Mouse (Mus musculus) heart, embryonic 11.5 days (tissue): ENCODE measurements around the gene Tmed2. TPM values are rescaled to one million over a fixed set of nuclear protein-coding genes. Genes with fewer than 3 reads are reported as not detected.
"Not testable (repeated sequence)": the region's sequence is repeated elsewhere in the genome, so short reads cannot be mapped to it uniquely, and the experiment has no call there.

Experiments
- ATAC-seq: fragments of 200-750 bp; cut with Nextera tagmentation; replicated peaks from 2 replicates; pipeline ENCODE4 v1.8.0; 2017; ENCODE audit warnings: moderate library complexity; ENCODE audit not compliant: insufficient number of reproducible peaks, low FRiP score, low TSS enrichment
- H3K27ac ChIP-seq: fragments of 300-500 bp; sonication (generic); 2 replicates; pipeline ENCODE4 v1.5.1; 2014; ENCODE audit warnings: mild to moderate bottlenecking, low read depth, low read length
- H3K27me3 ChIP-seq: fragments of 300-500 bp; sonication (generic); 2 replicates; pipeline ENCODE4 v1.6.1; 2014; ENCODE audit warnings: mild to moderate bottlenecking, low read length, mixed read lengths; ENCODE audit not compliant: control insufficient read depth, insufficient read depth
- H3K36me3 ChIP-seq: fragments of 300-500 bp; sonication (generic); 2 replicates; pipeline ENCODE4 v1.6.1; 2014; ENCODE audit warnings: mild to moderate bottlenecking, low read length, moderate library complexity, mixed read lengths; ENCODE audit not compliant: control insufficient read depth, insufficient read depth
- H3K4me1 ChIP-seq: fragments of 300-500 bp; sonication (generic); 2 replicates; pipeline ENCODE4 v1.6.1; 2014; ENCODE audit warnings: low read length; ENCODE audit not compliant: control insufficient read depth, insufficient read depth
- H3K4me2 ChIP-seq: fragments of 300-500 bp; sonication (generic); 2 replicates; pipeline ENCODE4 v1.6.1; 2014; ENCODE audit warnings: mild to moderate bottlenecking, moderate library complexity
- H3K4me3 ChIP-seq: fragments of 300-500 bp; sonication (generic); 2 replicates; pipeline ENCODE4 v1.5.1; 2014; ENCODE audit warnings: low read depth, low read length
- H3K9ac ChIP-seq: fragments of 300-500 bp; sonication (generic); 2 replicates; pipeline ENCODE4 v1.6.1; 2014; ENCODE audit warnings: mild to moderate bottlenecking, low read depth, low read length, moderate library complexity
- H3K9me3 ChIP-seq: fragments of 300-500 bp; sonication (generic); replicated peaks from 2 replicates; pipeline ENCODE4 v1.6.1; 2016; ENCODE audit warnings: low read length; ENCODE audit not compliant: control insufficient read depth
- WGBS: fragments of 180-500 bp; shearing (Covaris S2); extraction: QIAGEN DNeasy Blood & Tissue Kit; methylation state at CpG from one replicate; pipeline ENCODE4 v1.1.7; 2014; ENCODE audit not compliant: insufficient replicate concordance; 5-methylcytosine and 5-hydroxymethylcytosine counted together
- polyA plus RNA-seq: library from polyadenylated mRNA; unstranded; fragments of >200 nt; fragmentation: Nextera tagmentation; extraction: Ambion mirVana; gene quantifications from 2 replicates; pipeline ENCODE4 v1.2.1, GENCODE M21; 2014

Gene Tmed2
- polyA plus RNA-seq, 1 experiment from 2014 or later, result 490 TPM

DNA sequence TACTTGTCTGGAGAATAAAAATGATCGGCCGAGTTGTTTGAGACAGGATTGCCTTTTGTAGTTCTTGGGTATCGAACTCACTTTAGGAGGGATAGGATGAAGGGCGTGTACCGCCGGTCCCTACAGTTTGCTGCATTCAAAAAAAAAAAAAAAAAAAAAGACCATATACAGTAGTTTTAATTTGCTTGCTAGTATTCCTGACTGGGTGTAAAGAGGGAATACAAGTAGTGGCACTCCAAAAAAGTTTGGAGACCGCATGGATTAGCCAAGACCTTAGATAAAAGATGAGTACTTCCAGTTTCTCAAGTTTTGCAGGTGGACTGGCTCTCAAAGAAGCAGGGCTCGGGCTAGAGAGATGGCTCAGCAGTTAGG, 1.1 kb downstream of the Tmed2 start:
- H3K4me3 ChIP-seq, result peak overlapping the region; percentile 92
- H3K36me3 ChIP-seq, result peaks cover 17% of the 10 kb centered on the region
- H3K9ac ChIP-seq, result peak overlapping the region; percentile 91
- H3K4me1 ChIP-seq, result peaks cover 7% of the 10 kb centered on the region
- peak overlapping the region; percentile 86; the same call in 1 of the 2 replicates for H3K27ac ChIP-seq
- 10% methylated on average over 8 of the region's 8 CpGs for WGBS
- no peak for ATAC-seq
- H3K9me3 ChIP-seq, result no peaks in the 10 kb centered on the region
- no peaks in the 10 kb centered on the region for H3K27me3 ChIP-seq
- peak overlapping the region; percentile 74 for H3K4me2 ChIP-seq

DNA sequence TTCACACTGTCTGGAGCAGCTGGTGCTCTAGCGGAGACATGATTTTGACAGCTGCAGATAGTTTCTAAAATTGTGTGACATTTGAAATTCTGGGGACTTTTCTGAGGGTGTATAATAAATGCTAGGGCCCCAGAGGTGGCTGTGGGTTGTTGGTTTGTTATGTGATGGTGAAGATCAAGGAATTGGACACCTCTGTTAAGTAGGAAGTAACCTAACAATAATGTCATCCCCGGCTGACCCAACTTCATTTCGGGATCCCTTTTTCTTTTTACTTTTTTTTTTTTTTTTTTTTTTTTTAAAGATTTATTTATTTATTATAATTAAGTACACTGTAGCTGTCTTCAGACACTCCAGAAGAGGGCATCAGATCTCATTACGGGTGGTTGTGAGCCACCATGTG, 10.2 kb downstream of the Tmed2 start:
- H3K36me3 ChIP-seq, result peaks cover 22% of the 10 kb centered on the region
- ATAC-seq, H3K27ac ChIP-seq, H3K4me1 ChIP-seq, H3K9me3 ChIP-seq, H3K4me2 ChIP-seq, H3K4me3 ChIP-seq, H3K27me3 ChIP-seq, H3K9ac ChIP-seq: not testable (repeated sequence)
- WGBS, result 76% methylated on average over 4 of the region's 4 CpGs

DNA sequence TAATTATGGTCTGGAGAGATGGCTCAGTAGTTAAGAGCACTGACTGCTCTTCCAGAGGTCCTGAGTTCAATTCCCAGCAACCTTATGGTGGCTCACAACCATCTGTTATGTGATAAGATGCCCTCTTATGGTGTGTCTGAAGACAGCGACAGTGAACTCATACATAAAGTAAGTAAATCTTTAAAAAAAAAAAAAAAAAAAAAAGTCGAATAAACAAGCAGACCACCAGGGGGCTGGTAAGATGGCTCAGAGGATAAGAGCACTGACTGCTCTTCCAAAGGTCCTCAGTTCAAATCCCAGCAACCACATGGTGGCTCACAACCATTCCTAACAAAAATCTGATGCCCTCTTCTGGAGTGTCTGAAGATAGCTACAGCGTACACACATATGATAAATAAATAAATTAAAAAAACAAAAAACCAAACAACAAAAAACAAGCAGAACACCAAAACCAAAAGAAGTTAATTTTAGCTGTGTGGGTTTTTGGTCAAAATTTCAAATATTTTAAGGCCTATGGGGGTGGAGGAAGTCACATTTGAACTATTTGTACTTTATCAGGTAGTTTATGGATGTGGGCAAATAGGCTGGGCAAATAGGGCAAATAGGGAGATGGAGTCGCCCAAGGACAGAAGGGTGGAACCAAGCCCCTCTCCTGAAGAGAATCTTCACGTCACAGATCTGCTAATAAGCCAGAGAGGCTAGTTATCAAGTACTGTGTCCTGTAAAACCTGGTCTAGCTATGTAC, 11.0 kb downstream of the Tmed2 start:
- Histone ChIP-seq H3K9ac (peak overlapping the region; percentile 82; the same call in 1 of the 2 replicates), H3K27ac (peak overlapping the region; percentile 22; the same call in 1 of the 2 replicates), H3K4me2 (peak overlapping the region; percentile 83), H3K4me3 (peak overlapping the region; percentile 96), H3K36me3 (peaks cover 17% of the 10 kb centered on the region)
- H3K9me3 ChIP-seq, H3K4me1 ChIP-seq, ATAC-seq, H3K27me3 ChIP-seq: not testable (repeated sequence)
- 28% methylated on average over 5 of the region's 5 CpGs for WGBS

DNA sequence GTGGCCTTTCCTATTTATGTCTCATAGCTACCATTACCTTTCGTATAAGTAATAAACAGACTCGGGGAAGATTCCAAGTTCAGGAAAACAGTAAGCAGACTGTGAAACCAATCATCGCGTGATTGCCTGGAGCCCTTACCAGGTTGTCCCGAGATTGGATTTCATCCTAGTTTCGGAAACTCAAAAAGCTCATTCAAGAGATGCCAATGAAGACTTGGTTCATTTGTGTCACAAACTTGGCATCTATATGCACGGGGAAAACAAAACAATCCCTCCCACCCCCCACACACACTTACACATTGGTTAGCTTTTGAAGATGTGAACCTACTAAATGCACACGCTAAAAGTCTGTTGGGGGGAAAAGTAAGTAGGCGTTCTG, 11.6 kb downstream of the Tmed2 start:
- WGBS, result 13% methylated on average over 9 of the region's 9 CpGs
- peak overlapping the region; percentile 96 for H3K4me3 ChIP-seq
- H3K36me3 ChIP-seq, result peaks cover 19% of the 10 kb centered on the region
- ATAC-seq, result no peak
- H3K4me2 ChIP-seq, result peak overlapping the region; percentile 83
- no peaks in the 10 kb centered on the region for H3K27me3 ChIP-seq
- peak overlapping the region; percentile 82 for H3K9ac ChIP-seq
- 0 out of 2 replicates have a peak, but pooled peaks cover 6% of the 10 kb centered on the region for H3K4me1 ChIP-seq
- no peaks in the 10 kb centered on the region for H3K9me3 ChIP-seq
- H3K27ac ChIP-seq, result peak overlapping the region; percentile 76

DNA sequence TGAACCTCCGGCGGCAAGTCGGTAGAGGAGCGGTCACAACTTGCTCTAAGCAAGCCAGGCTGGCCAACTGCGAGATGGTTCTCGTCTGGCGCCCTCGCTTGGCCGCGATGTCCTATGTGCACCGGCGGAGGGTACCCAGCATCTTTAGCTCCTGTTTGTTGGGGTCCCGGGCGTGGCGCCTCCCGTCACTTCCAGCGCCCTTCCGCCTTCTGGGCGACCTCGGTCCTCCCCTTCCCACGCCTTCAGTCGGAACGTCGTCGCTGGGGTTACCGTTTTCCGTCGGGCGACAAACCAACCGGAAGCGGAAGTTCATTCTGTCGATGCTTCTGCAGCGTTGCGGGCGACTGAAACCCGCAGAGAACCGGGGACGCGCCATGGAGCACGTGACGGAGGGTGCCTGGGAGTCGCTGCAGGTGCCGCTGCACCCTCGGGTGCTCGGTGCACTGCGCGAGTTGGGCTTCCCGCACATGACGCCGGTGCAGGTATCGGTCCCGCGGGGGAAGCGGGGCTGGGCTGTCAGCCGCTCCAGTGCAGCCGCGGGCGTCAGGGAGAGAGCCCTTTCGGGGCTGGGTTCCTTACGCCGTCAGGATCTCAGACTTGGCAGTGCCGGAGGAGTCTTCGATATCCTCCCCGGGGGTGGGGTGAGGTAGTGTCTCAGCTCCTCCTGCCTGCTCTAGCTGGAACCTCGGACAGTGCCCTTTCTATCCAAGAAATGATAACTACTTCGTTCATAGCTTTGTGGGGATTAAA, 12.2 kb downstream of the Tmed2 start, which contains the start of gene Ddx55:
Gene Ddx55, plus strand, starts transcription at position 307 of the 750 bp plus-strand sequence.
- peak; percentile 75 for ATAC-seq
- Histone ChIP-seq H3K9me3 (no peaks in the 10 kb centered on the region), H3K36me3 (peaks cover 19% of the 10 kb centered on the region), H3K4me3 (peak within 1 kb of the TSS; percentile 96), H3K4me2 (peak within 1 kb of the TSS; percentile 83), H3K27me3 (no peaks in the 10 kb centered on the region), H3K27ac (peak within 1 kb of the TSS; percentile 76), H3K9ac (peak within 1 kb of the TSS; percentile 82), H3K4me1 (0 out of 2 replicates have a peak, but pooled peaks cover 6% of the 10 kb centered on the region)
- WGBS, result under 1% methylated on average over 66 of the region's 66 CpGs

DNA sequence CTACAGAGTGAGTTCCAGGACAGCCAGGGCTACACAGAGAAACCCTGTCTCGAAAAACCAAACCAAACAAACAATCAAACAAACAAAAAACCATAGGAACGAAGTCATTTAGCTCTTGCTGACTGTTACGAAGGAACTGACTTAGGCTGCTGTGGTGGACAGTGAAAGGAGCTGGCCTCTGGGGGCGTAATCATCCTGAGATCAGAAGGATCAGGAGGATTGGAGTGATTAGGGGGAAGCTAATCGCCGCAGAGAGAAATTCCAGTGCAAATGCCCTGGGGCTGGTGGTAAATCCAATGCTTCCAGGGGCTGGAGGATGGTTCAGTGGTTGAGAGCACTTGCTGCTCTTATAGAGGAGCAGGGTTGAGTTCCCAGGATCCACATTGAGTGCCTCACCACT, 13.1 kb downstream of the Tmed2 start:
- H3K4me2 ChIP-seq, result peak overlapping the region; percentile 83
- H3K27me3 ChIP-seq, result no peaks in the 10 kb centered on the region
- H3K36me3 ChIP-seq, result peaks cover 20% of the 10 kb centered on the region
- WGBS, result 74% methylated on average over 6 of the region's 6 CpGs
- no peak overlapping the region for H3K9ac ChIP-seq
- H3K4me1 ChIP-seq, result 0 out of 2 replicates have a peak, but pooled peaks cover 6% of the 10 kb centered on the region
- no peak overlapping the region for H3K27ac ChIP-seq
- no peak overlapping the region for H3K4me3 ChIP-seq
- no peaks in the 10 kb centered on the region for H3K9me3 ChIP-seq
- no peak for ATAC-seq

DNA sequence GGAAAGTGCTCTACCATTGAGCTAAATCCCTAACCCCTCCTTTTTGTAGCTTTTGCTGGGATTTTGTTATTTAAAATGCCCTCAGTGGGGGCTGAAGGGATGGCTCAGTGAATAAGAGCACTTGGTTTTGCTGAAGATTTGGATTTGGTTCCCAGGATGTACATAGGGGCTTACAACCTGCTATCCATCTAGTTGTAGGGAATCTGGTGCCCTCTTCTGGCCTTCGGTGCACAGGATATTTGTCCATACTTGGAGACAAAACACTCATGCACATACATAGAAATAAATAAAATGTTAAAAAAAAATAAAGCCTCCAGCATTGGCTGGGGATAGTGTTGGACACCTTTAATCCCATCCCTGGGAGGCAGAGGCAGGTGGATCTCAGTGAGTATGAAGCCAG, 14.7 kb downstream of the Tmed2 start:
- ATAC-seq, result no peak
- no peaks in the 10 kb centered on the region for H3K9me3 ChIP-seq
- no peak overlapping the region for H3K4me2 ChIP-seq
- no peak overlapping the region for H3K27ac ChIP-seq
- 78% methylated on average over 1 of the region's 1 CpGs for WGBS
- no peak overlapping the region for H3K4me3 ChIP-seq
- H3K9ac ChIP-seq, result no peak overlapping the region
- 0 out of 2 replicates have a peak, but pooled peaks cover 6% of the 10 kb centered on the region for H3K4me1 ChIP-seq
- no peaks in the 10 kb centered on the region for H3K27me3 ChIP-seq
- peaks cover 20% of the 10 kb centered on the region for H3K36me3 ChIP-seq

DNA sequence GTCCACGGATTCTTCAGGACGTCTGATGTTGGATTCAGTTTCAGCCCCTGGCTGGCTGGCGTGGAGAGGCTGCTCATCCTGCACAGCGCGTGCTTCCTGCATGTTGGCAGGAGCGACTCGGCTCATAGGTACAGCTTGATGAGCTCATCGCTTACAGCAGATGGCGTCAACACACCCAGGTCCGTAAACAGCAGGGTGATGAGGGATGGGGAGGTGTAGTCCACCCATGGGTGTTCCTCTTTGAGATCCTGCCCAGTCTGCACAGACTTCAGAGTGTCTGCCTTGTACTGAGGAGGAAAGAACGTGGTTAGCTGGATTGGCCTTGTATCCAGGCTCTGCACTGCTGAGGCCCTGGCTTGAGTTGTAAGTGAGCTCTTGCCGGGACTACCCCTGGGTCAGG, 30.6 kb downstream of the Tmed2 start:
- 90% methylated on average over 12 of the region's 12 CpGs for WGBS
- H3K4me3 ChIP-seq, result no peak overlapping the region
- ATAC-seq, result no peak
- H3K36me3 ChIP-seq, result peaks cover 46% of the 10 kb centered on the region
- no peak overlapping the region for H3K9ac ChIP-seq
- no peaks in the 10 kb centered on the region for H3K27me3 ChIP-seq
- no peaks in the 10 kb centered on the region for H3K4me1 ChIP-seq
- H3K9me3 ChIP-seq, result no peaks in the 10 kb centered on the region
- no peak overlapping the region for H3K4me2 ChIP-seq
- H3K27ac ChIP-seq, result no peak overlapping the region
